Mouse (Mus musculus) heart, embryonic 16.5 days (tissue): ENCODE results near the gene Gfy. TPM values are rescaled to one million over a fixed set of nuclear protein-coding genes. Genes with fewer than 3 reads are reported as not detected.

Experiments used
- ATAC-seq: fragments of 200-750 bp; cut with Nextera tagmentation; replicated peaks from 2 replicates; pipeline ENCODE4 v1.8.0; 2017; ENCODE audit warnings: moderate number of reproducible peaks; ENCODE audit not compliant: insufficient read depth, low FRiP score; ENCODE audit errors: extremely low read depth
- H3K27ac ChIP-seq: fragments of 300-500 bp; sonication (generic); 2 replicates; pipeline ENCODE4 v1.5.1; 2014; ENCODE audit warnings: mild to moderate bottlenecking, low read length, control low read depth, moderate library complexity
- H3K27me3 ChIP-seq: fragments of 300-500 bp; sonication (generic); 2 replicates; pipeline ENCODE4 v1.6.1; 2014; ENCODE audit warnings: low read length, mixed read lengths; ENCODE audit not compliant: control insufficient read depth, insufficient read depth
- H3K36me3 ChIP-seq: fragments of 300-500 bp; sonication (generic); 2 replicates; pipeline ENCODE4 v1.6.1; 2014; ENCODE audit not compliant: control insufficient read depth, insufficient read depth
- H3K4me1 ChIP-seq: fragments of 300-500 bp; sonication (generic); 2 replicates; pipeline ENCODE4 v1.6.1; 2014; ENCODE audit warnings: low read length, mixed read lengths; ENCODE audit not compliant: control insufficient read depth, insufficient read depth
- H3K4me2 ChIP-seq: fragments of 300-500 bp; sonication (generic); 2 replicates; pipeline ENCODE4 v1.6.1; 2014; ENCODE audit warnings: low read depth, mild to moderate bottlenecking, control low read depth, low read length
- H3K4me3 ChIP-seq: fragments of 300-500 bp; sonication (generic); 2 replicates; pipeline ENCODE4 v1.5.1; 2014; ENCODE audit warnings: mild to moderate bottlenecking, control low read depth, low read length
- H3K9ac ChIP-seq: fragments of 300-500 bp; sonication (generic); 2 replicates; pipeline ENCODE4 v1.6.1; 2014; ENCODE audit warnings: low read length, control low read depth
- H3K9me3 ChIP-seq: fragments of 300-500 bp; sonication (generic); replicated peaks from 2 replicates; pipeline ENCODE4 v1.6.1; 2016; ENCODE audit warnings: low read length; ENCODE audit not compliant: control insufficient read depth
- WGBS: fragments of 180-500 bp; shearing (Covaris S2); extraction: QIAGEN DNeasy Blood & Tissue Kit; methylation state at CpG from one replicate; pipeline ENCODE4 v1.1.7; 2014; 5-methylcytosine and 5-hydroxymethylcytosine counted together
- polyA plus RNA-seq: library from polyadenylated mRNA; unstranded; fragments of >200 nt; fragmentation: Nextera tagmentation; extraction: Ambion mirVana; gene quantifications from 2 replicates; pipeline ENCODE4 v1.2.1, GENCODE M21; 2015

Gene Gfy
- polyA plus RNA-seq, 1 experiment from 2014 or later, result not detected

- Histone ChIP-seq H3K27ac (no peak overlapping the region), H3K4me1 (peaks cover 18% of the 10 kb centered on the region), H3K9ac (no peak overlapping the region), H3K4me2 (no peak overlapping the region), H3K4me3 (no peak overlapping the region), H3K36me3 (no peaks in the 10 kb centered on the region), H3K27me3 (peaks cover 19% of the 10 kb centered on the region), H3K9me3 (peaks cover 4% of the 10 kb centered on the region; the same call in 1 of the 2 replicates)
- no peak for ATAC-seq
- 72% methylated on average over 7 of the region's 7 CpGs for WGBS
Observed at GRCm38 (mm10) chr7:45212356-45212755, 33.0 kb upstream of the Gfy start.

- Histone ChIP-seq H3K27ac (no peak within 1 kb of the TSS), H3K36me3 (no peaks in the 10 kb centered on the region), H3K4me2 (peak within 1 kb of the TSS; percentile 52), H3K4me3 (peak within 1 kb of the TSS; percentile 24), H3K4me1 (peaks cover 13% of the 10 kb centered on the region), H3K9ac (no peak within 1 kb of the TSS), H3K27me3 (peaks cover 19% of the 10 kb centered on the region), H3K9me3 (peaks cover 4% of the 10 kb centered on the region; the same call in 1 of the 2 replicates)
- no peak for ATAC-seq
- 6% methylated on average over 17 of the region's 17 CpGs for WGBS
Observed at GRCm38 (mm10) chr7:45211851-45212251, 32.5 kb upstream of the Gfy start, which contains the start of gene Dkkl1. Gene Dkkl1 (minus strand): TSS chr7:45212147.

- no peak for ATAC-seq
- 33% methylated on average over 10 of the region's 10 CpGs for WGBS
Observed at GRCm38 (mm10) chr7:45211070-45211469, 31.7 kb upstream of the Gfy start.

GRCm38 (mm10) chr7:45208260-45208659 lies 28.9 kb upstream of the Gfy start:
- no peaks in the 10 kb centered on the region for H3K36me3 ChIP-seq
- WGBS, result 77% methylated on average over 6 of the region's 6 CpGs
- H3K4me3 ChIP-seq, result no peak overlapping the region
- H3K27me3 ChIP-seq, result peaks cover 19% of the 10 kb centered on the region
- no peak overlapping the region for H3K9ac ChIP-seq
- H3K4me1 ChIP-seq, result peaks cover 6% of the 10 kb centered on the region; the same call in 1 of the 2 replicates
- H3K9me3 ChIP-seq, result peaks cover 4% of the 10 kb centered on the region; the same call in 1 of the 2 replicates
- no peak overlapping the region for H3K27ac ChIP-seq
- no peak for ATAC-seq
- H3K4me2 ChIP-seq, result no peak overlapping the region

More at GRCm38 (mm10) chr7:45211070-45211469, 31.7 kb upstream of the Gfy start:
- peaks cover 4% of the 10 kb centered on the region; the same call in 1 of the 2 replicates for H3K9me3 ChIP-seq
- H3K9ac ChIP-seq, result no peak overlapping the region
- H3K27me3 ChIP-seq, result peaks cover 19% of the 10 kb centered on the region
- no peak overlapping the region for H3K4me3 ChIP-seq
- H3K27ac ChIP-seq, result no peak overlapping the region
- H3K36me3 ChIP-seq, result no peaks in the 10 kb centered on the region
- H3K4me1 ChIP-seq, result peaks cover 9% of the 10 kb centered on the region
- peak overlapping the region; percentile 52; the same call in 1 of the 2 replicates for H3K4me2 ChIP-seq

GRCm38 (mm10) chr7:45204380-45205143 lies 25.2 kb upstream of the Gfy start, which contains the start of gene Ccdc155:
Gene Ccdc155 (minus strand): TSS chr7:45204892.
- peak within 1 kb of the TSS; percentile 50 for H3K9ac ChIP-seq
- ATAC-seq, result peak; percentile 89
- H3K4me3 ChIP-seq, result peak within 1 kb of the TSS; percentile 51
- 8% methylated on average over 43 of the region's 44 CpGs for WGBS
- H3K4me2 ChIP-seq, result peak within 1 kb of the TSS; percentile 71
- H3K27me3 ChIP-seq, result no peaks in the 10 kb centered on the region
- H3K36me3 ChIP-seq, result no peaks in the 10 kb centered on the region
- H3K27ac ChIP-seq, result no peak within 1 kb of the TSS
- no peaks in the 10 kb centered on the region for H3K4me1 ChIP-seq
- H3K9me3 ChIP-seq, result peaks cover 4% of the 10 kb centered on the region; the same call in 1 of the 2 replicates

- no peak for ATAC-seq
- no peak overlapping the region for H3K4me3 ChIP-seq
Observed at GRCm38 (mm10) chr7:45202654-45203053, 23.3 kb upstream of the Gfy start.

GRCm38 (mm10) chr7:45198961-45199360 lies 19.6 kb upstream of the Gfy start:
- no peak overlapping the region for H3K9ac ChIP-seq
- no peak overlapping the region for H3K4me2 ChIP-seq
- no peaks in the 10 kb centered on the region for H3K36me3 ChIP-seq
- 75% methylated on average over 11 of the region's 11 CpGs for WGBS
- no peak overlapping the region for H3K4me3 ChIP-seq
- peaks cover 6% of the 10 kb centered on the region; the same call in 1 of the 2 replicates for H3K4me1 ChIP-seq
- H3K27me3 ChIP-seq, result peaks cover 3% of the 10 kb centered on the region; the same call in 1 of the 2 replicates
- no peak overlapping the region for H3K27ac ChIP-seq
- H3K9me3 ChIP-seq, result no peaks in the 10 kb centered on the region
- no peak for ATAC-seq

More at GRCm38 (mm10) chr7:45202654-45203053, 23.3 kb upstream of the Gfy start:
- H3K9me3 ChIP-seq, result no peaks in the 10 kb centered on the region
- H3K4me1 ChIP-seq, result no peaks in the 10 kb centered on the region
- no peak overlapping the region for H3K9ac ChIP-seq
- H3K4me2 ChIP-seq, result no peak overlapping the region
- no peaks in the 10 kb centered on the region for H3K27me3 ChIP-seq
- peak overlapping the region; percentile 23; the same call in 1 of the 2 replicates for H3K27ac ChIP-seq
- 26% methylated on average over 10 of the region's 10 CpGs for WGBS
- H3K36me3 ChIP-seq, result no peaks in the 10 kb centered on the region

GRCm38 (mm10) chr7:45198435-45198834 lies 19.1 kb upstream of the Gfy start:
- H3K36me3 ChIP-seq, result no peaks in the 10 kb centered on the region
- H3K4me3 ChIP-seq, result no peak overlapping the region
- H3K27ac ChIP-seq, result no peak overlapping the region
- H3K9me3 ChIP-seq, result no peaks in the 10 kb centered on the region
- 11% methylated on average over 5 of the region's 5 CpGs for WGBS
- ATAC-seq, result no peak
- no peak overlapping the region for H3K4me2 ChIP-seq
- peaks cover 6% of the 10 kb centered on the region; the same call in 1 of the 2 replicates for H3K4me1 ChIP-seq
- no peak overlapping the region for H3K9ac ChIP-seq
- H3K27me3 ChIP-seq, result peaks cover 3% of the 10 kb centered on the region; the same call in 1 of the 2 replicates

- Histone ChIP-seq H3K4me3 (no peak overlapping the region), H3K9me3 (no peaks in the 10 kb centered on the region), H3K27ac (no peak overlapping the region), H3K4me1 (peaks cover 6% of the 10 kb centered on the region; the same call in 1 of the 2 replicates), H3K4me2 (no peak overlapping the region), H3K9ac (no peak overlapping the region), H3K27me3 (peaks cover 3% of the 10 kb centered on the region; the same call in 1 of the 2 replicates), H3K36me3 (no peaks in the 10 kb centered on the region)
- 68% methylated on average over 5 of the region's 5 CpGs for WGBS
- ATAC-seq, result no peak
Observed at GRCm38 (mm10) chr7:45196994-45197393, 17.6 kb upstream of the Gfy start.
